Mouse (Mus musculus): ENCODE results near the gene Mobp. TPM values are rescaled to one million over a fixed set of nuclear protein-coding genes. Genes with fewer than 3 reads are reported as not detected.
"Not testable (repeated sequence)": the region's sequence is repeated elsewhere in the genome, so short reads cannot be mapped to it uniquely, and the experiment has no call there.

The Mobp gene
- polyA plus RNA-seq (2015; fragmentation: Nextera tagmentation; extraction: Ambion mirVana) = not detected in 2 replicates

- WGBS = 81% methylated on average over 11 of the region's 11 CpGs
- Histone ChIP-seq H3K9me3 (replicated peaks) (no peaks in the 10 kb centered on the region), H3K27me3 (no peaks in the 10 kb centered on the region), H3K4me3 (replicated peaks) (no peak within 1 kb of the TSS), H3K27ac (no peak within 1 kb of the TSS), H3K4me2 (no peak within 1 kb of the TSS), H3K4me1 (no peaks in the 10 kb centered on the region), H3K36me3 (no peaks in the 10 kb centered on the region), H3K9ac (no peak within 1 kb of the TSS)
- no peak for ATAC-seq (replicated peaks; ENCODE audit: low FRiP score)
Measured at GRCm38 (mm10) chr9:120149222-120149828, at the start of gene Mobp. Gene Mobp (plus strand): TSS chr9:120149707.

- no peaks in the 10 kb centered on the region for H3K27me3 ChIP-seq
- ATAC-seq (replicated peaks; ENCODE audit: low FRiP score) = no peak
- H3K4me1 ChIP-seq = peaks cover 3% of the 10 kb centered on the region; the same call in 1 of the 2 replicates
- no peak overlapping the region for H3K27ac ChIP-seq
- WGBS = 100% methylated on average over 2 of the region's 2 CpGs
- H3K9me3 ChIP-seq (replicated peaks) = peaks cover 10% of the 10 kb centered on the region; the same call in 1 of the 2 replicates
- no peak overlapping the region for H3K4me3 ChIP-seq (replicated peaks)
- H3K36me3 ChIP-seq = no peaks in the 10 kb centered on the region
- no peak overlapping the region for H3K4me2 ChIP-seq
- H3K9ac ChIP-seq = no peak overlapping the region
Measured at GRCm38 (mm10) chr9:120101165-120101564, 48.3 kb upstream of the Mobp start.

- H3K27me3 ChIP-seq; ATAC-seq (replicated peaks; ENCODE audit: low FRiP score); H3K9me3 ChIP-seq (replicated peaks); H3K4me1 ChIP-seq; H3K4me3 ChIP-seq (replicated peaks); H3K9ac ChIP-seq; H3K27ac ChIP-seq; H3K4me2 ChIP-seq; H3K36me3 ChIP-seq: not testable (repeated sequence)
- 97% methylated on average over 12 of the region's 12 CpGs for WGBS
Measured at GRCm38 (mm10) chr9:120108953-120109352, 40.6 kb upstream of the Mobp start.

GRCm38 (mm10) chr9:120110211-120111018 is 39.1 kb upstream of the Mobp start, which contains the start of gene Slc25a38:
Gene Slc25a38 (plus strand): TSS chr9:120110374.
- Histone ChIP-seq H3K9me3 (replicated peaks) (no peaks in the 10 kb centered on the region), H3K36me3 (no peaks in the 10 kb centered on the region), H3K4me3 (replicated peaks) (peak within 1 kb of the TSS; percentile 97), H3K27me3 (no peaks in the 10 kb centered on the region), H3K27ac (peak within 1 kb of the TSS; percentile 98), H3K4me2 (peak within 1 kb of the TSS; percentile 83), H3K4me1 (peaks cover 8% of the 10 kb centered on the region), H3K9ac (peak within 1 kb of the TSS; percentile 83)
- WGBS = 2% methylated on average over 62 of the region's 62 CpGs
- ATAC-seq (replicated peaks; ENCODE audit: low FRiP score) = peak; percentile 97

- Histone ChIP-seq H3K4me3 (replicated peaks) (peak overlapping the region; percentile 97), H3K36me3 (0 out of 2 replicates have a peak, but pooled peaks cover 1% of the 10 kb centered on the region), H3K4me2 (peak overlapping the region; percentile 83), H3K4me1 (peaks cover 8% of the 10 kb centered on the region), H3K9ac (peak overlapping the region; percentile 83), H3K27ac (peak overlapping the region; percentile 98), H3K9me3 (replicated peaks) (no peaks in the 10 kb centered on the region), H3K27me3 (no peaks in the 10 kb centered on the region)
- 81% methylated on average over 15 of the region's 15 CpGs for WGBS
- no peak for ATAC-seq (replicated peaks; ENCODE audit: low FRiP score)
Measured at GRCm38 (mm10) chr9:120111156-120111945, 38.2 kb upstream of the Mobp start.

GRCm38 (mm10) chr9:120112472-120112871 is 37.0 kb upstream of the Mobp start:
- Histone ChIP-seq H3K4me3 (replicated peaks) (no peak overlapping the region), H3K36me3 (peaks cover 12% of the 10 kb centered on the region), H3K27ac (no peak overlapping the region), H3K27me3 (no peaks in the 10 kb centered on the region), H3K9ac (no peak overlapping the region), H3K4me1 (peaks cover 8% of the 10 kb centered on the region), H3K4me2 (no peak overlapping the region), H3K9me3 (replicated peaks) (no peaks in the 10 kb centered on the region)
- ATAC-seq (replicated peaks; ENCODE audit: low FRiP score) = no peak
- WGBS = 92% methylated on average over 6 of the region's 6 CpGs

GRCm38 (mm10) chr9:120113456-120113855 is 36.1 kb upstream of the Mobp start:
- no peaks in the 10 kb centered on the region for H3K9me3 ChIP-seq (replicated peaks)
- 92% methylated on average over 7 of the region's 7 CpGs for WGBS
- peaks cover 22% of the 10 kb centered on the region for H3K36me3 ChIP-seq
- peaks cover 8% of the 10 kb centered on the region for H3K4me1 ChIP-seq
- H3K4me3 ChIP-seq (replicated peaks) = no peak overlapping the region
- H3K4me2 ChIP-seq = no peak overlapping the region
- no peaks in the 10 kb centered on the region for H3K27me3 ChIP-seq
- no peak overlapping the region for H3K27ac ChIP-seq
- H3K9ac ChIP-seq = no peak overlapping the region
- no peak for ATAC-seq (replicated peaks; ENCODE audit: low FRiP score)

GRCm38 (mm10) chr9:120114051-120114788 is 35.3 kb upstream of the Mobp start:
- ATAC-seq (replicated peaks; ENCODE audit: low FRiP score) = no peak
- peaks cover 8% of the 10 kb centered on the region for H3K4me1 ChIP-seq
- H3K9me3 ChIP-seq (replicated peaks) = no peaks in the 10 kb centered on the region
- H3K36me3 ChIP-seq = peaks cover 28% of the 10 kb centered on the region
- H3K27ac ChIP-seq = no peak overlapping the region
- H3K4me2 ChIP-seq = no peak overlapping the region
- WGBS = 86% methylated on average over 17 of the region's 17 CpGs
- H3K9ac ChIP-seq = no peak overlapping the region
- H3K27me3 ChIP-seq = no peaks in the 10 kb centered on the region
- no peak overlapping the region for H3K4me3 ChIP-seq (replicated peaks)

GRCm38 (mm10) chr9:120114789-120115151 is 34.7 kb upstream of the Mobp start:
- ATAC-seq (replicated peaks; ENCODE audit: low FRiP score) = no peak
- H3K4me2 ChIP-seq = no peak overlapping the region
- H3K4me3 ChIP-seq (replicated peaks) = no peak overlapping the region
- H3K36me3 ChIP-seq = peaks cover 33% of the 10 kb centered on the region
- H3K27ac ChIP-seq = no peak overlapping the region
- H3K4me1 ChIP-seq = peaks cover 8% of the 10 kb centered on the region
- no peaks in the 10 kb centered on the region for H3K9me3 ChIP-seq (replicated peaks)
- no peaks in the 10 kb centered on the region for H3K27me3 ChIP-seq
- WGBS = 91% methylated on average over 2 of the region's 2 CpGs
- H3K9ac ChIP-seq = no peak overlapping the region

- 84% methylated on average over 5 of the region's 5 CpGs for WGBS
- no peak overlapping the region for H3K4me2 ChIP-seq
- peak; percentile 75 for ATAC-seq (replicated peaks; ENCODE audit: low FRiP score)
Measured at GRCm38 (mm10) chr9:120115580-120115979, 33.9 kb upstream of the Mobp start.

GRCm38 (mm10) chr9:120116184-120116624 is 33.3 kb upstream of the Mobp start:
- Histone ChIP-seq H3K9me3 (replicated peaks) (no peaks in the 10 kb centered on the region), H3K4me2 (no peak overlapping the region), H3K36me3 (peaks cover 47% of the 10 kb centered on the region), H3K27ac (no peak overlapping the region), H3K4me1 (peaks cover 4% of the 10 kb centered on the region), H3K27me3 (no peaks in the 10 kb centered on the region), H3K4me3 (replicated peaks) (no peak overlapping the region), H3K9ac (no peak overlapping the region)
- no peak for ATAC-seq (replicated peaks; ENCODE audit: low FRiP score)
- WGBS = 90% methylated on average over 8 of the region's 8 CpGs

More at GRCm38 (mm10) chr9:120115580-120115979, 33.9 kb upstream of the Mobp start:
- Histone ChIP-seq H3K9me3 (replicated peaks) (no peaks in the 10 kb centered on the region), H3K4me1 (peaks cover 8% of the 10 kb centered on the region), H3K9ac (no peak overlapping the region), H3K4me3 (replicated peaks) (no peak overlapping the region), H3K27me3 (no peaks in the 10 kb centered on the region), H3K27ac (no peak overlapping the region), H3K36me3 (peaks cover 41% of the 10 kb centered on the region)

Measured in kidney, embryonic 15.5 days (tissue).